Mouse (Mus musculus) left cerebral cortex, postnatal 25 days (tissue): Measurements from ENCODE around the gene Cd37. TPM values are rescaled to one million over a fixed set of nuclear protein-coding genes. Genes with fewer than 3 reads are reported as not detected.

Experiments used
- DNase-seq, 2 experiments: peaks; one replicate each; pipeline ENCODE4 v3.0.0; 2022; ENCODE audit warnings: low spot score in 2 of 2, mixed read lengths in 1 of 2
- intact Hi-C: fragments of 180-260 bp; cut with DNase I; formaldehyde crosslinking; loops from one replicate; pipeline ENCODE4 v1.15.1; 2025
- total RNA-seq, 2 experiments: library from RNA; stranded (reverse); gene quantifications; 2 replicates each; pipeline ENCODE4 v1.2.3; 2021

Cd37 gene
- total RNA-seq: 1 to 10 TPM; 2.5 to 4.4 TPM

GRCm38 (mm10) chr7:45238723-45239496 lies at the start of gene Cd37:
Gene Cd37 (minus strand): TSS chr7:45239115.
- DNase-seq: no peak
- intact Hi-C loops: no loop called here

DNA sequence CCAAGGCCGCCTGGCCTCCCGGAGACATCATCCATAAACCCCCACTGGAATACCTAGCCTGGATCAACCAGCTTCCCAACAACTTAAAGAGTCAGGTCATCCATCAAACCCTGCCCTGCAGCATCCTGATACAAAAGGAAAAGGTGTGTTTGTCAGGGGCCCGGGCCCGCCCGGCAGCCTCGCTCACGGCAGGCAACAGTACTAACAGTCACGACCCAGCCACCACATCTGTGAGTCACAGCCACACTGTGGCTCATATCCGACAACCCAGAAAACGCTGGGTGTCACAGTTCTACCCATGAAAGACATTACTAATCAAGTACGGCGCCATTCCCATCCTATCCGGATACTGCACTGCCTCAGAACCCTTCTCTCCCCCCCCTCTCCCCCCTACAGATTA lies 47.6 kb upstream of the Cd37 start:
- intact Hi-C loops: no loop called here
- no peak for DNase-seq

DNA sequence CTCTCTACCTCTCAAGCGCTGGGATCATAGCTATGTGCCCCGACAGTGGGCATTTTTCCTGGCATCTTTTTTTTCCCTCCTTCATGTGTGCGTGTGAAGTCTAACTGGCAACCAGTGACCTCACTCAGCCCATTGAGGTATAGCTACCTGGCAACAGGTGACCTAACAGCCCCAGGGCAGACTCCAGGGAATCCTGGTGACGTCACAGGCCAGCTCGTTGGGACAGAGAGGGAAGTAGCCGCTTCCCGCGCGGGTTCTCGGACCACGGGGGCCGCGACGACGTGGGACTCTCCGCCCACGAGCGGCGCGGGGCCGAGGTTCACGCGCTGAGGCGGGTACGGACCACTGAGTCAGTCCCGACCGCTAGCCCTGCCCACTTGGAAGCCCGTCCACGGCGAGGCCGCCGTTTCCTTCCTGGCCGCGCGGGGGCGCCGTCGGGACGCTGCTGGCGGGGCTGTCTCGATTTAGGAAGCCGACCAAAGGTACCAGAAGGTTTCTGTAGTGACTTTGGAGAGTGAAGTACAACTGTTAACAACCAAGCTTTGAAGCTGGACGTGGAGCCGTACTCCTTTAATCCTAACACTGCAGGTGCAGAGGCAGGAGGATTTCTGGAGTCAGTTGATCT lies 38.3 kb upstream of the Cd37 start, which contains the start of gene Slc6a21:
Gene Slc6a21 (plus strand): TSS at position 378 of the 625 bp plus-strand sequence.
- intact Hi-C loops: loop anchor here (1.0 kb wide), 1 partner anchor 44 kb away; no protein-coding TSS in a partner anchor
- peak; percentile 67 to 69 for DNase-seq

DNA sequence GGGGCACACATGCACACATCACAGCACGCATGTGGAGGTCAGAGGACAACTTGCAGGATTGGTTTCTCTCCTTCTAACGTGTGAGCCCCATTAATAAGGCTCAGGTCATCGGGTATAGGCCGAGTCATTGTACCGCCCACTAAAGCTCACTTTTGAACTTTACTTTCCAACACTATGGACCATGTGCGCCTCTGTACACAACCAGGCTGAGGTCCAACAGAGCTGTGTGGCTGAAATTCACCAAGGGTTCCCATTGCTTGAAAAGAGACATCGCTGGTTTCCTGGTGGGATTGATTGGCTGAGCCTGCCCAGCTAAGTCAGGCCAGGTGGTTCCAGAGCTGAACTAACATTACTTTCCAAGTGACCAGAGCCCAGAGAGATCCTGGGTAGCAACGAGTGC lies 34.8 kb upstream of the Cd37 start:
- no peak for DNase-seq
- intact Hi-C loops: no loop called here

GRCm38 (mm10) chr7:45272786-45273412 lies 34.0 kb upstream of the Cd37 start:
- intact Hi-C loops: no loop called here
- DNase-seq: no peak

- intact Hi-C loops: no loop called here
- DNase-seq: no peak
These were observed 26.6 kb upstream of the Cd37 start for GRCm38 (mm10) chr7:45265518-45265917.

DNA sequence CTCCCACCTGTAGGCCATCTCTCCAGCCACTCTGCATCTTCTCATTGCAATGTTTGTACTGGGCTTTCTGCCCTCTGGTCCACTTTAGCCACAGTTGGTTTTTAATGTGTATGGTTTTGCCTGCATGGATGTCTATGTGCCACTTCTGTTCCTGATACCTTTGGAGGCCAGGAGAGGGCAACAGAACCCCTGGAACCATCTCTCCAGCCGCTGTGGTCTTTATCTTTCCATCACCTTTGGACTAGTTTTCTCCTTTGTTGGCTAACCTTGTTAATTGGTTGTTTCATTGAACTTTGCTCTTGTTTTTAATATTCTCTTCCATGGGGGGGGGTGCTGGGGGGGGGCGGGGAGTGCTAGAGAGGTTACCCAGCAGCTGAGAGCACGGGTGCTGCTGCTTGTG lies 25.4 kb upstream of the Cd37 start:
- intact Hi-C loops: no loop called here

DNA sequence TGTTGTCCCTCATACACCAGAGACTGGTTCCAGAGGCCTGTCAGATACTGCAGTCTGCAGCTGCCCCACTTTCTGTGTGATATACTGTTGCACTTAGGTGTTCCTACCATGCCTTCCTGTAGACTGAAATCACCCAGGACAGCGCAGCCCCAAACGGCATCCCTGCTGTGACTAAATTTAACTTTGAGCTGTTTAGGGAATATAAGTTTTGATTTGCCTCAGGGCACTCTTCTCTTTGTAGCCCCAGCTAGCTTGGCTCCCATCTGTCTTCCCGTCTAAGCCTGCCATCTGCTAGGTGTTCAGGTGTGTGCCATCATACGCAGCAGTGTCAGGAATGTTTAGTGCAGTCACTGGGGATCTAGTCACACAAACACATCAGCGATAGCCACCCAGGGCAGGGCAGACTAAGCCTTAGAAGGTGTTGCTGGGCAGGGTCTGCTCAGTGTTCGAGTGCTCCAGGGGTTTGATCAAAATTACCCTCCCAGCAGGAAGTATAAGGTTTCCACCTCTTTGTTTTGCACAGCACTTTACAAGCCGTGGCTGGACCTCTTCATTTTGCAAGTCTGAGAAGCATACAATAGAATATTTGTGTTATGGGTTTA lies 24.2 kb upstream of the Cd37 start:
- peak; percentile 24 to 44 for DNase-seq
- intact Hi-C loops: no loop called here

More for the DNA sequence above, 25.4 kb upstream of the Cd37 start:
- no peak for DNase-seq

GRCm38 (mm10) chr7:45262266-45262665 lies 23.4 kb upstream of the Cd37 start:
- no peak for DNase-seq
- intact Hi-C loops: no loop called here

GRCm38 (mm10) chr7:45259281-45259680 lies 20.4 kb upstream of the Cd37 start:
- intact Hi-C loops: no loop called here
- no peak for DNase-seq

GRCm38 (mm10) chr7:45257063-45257840 lies 18.3 kb upstream of the Cd37 start:
- peak in 1 of 2 experiments; percentile 80 for DNase-seq
- intact Hi-C loops: loop anchor here (2.0 kb wide), 1 partner anchor 22 kb away; no protein-coding TSS in a partner anchor

DNA sequence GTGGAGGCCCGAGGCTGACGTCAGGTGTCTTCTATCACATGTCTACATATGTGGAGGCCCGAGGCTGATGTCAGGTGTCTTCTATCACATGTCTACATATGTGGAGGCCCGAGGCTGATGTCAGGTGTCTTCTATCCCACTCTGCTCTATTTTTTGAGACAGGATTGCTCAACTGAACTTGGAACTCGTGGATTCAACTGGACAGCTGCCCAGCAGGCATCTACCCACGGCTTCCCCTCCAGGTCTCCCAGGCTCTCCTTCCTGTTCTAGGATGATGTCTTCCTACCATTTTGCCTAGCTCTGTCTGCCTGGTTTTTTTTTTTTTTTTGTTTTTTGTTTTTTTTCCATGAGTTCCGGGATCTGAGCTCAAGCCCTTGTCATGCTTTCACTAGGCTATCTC lies 16.9 kb upstream of the Cd37 start:
- DNase-seq: peak in 1 of 2 experiments; percentile 45
- intact Hi-C loops: loop anchor here (2.0 kb wide), 1 partner anchor 21 kb away; no protein-coding TSS in a partner anchor

DNA sequence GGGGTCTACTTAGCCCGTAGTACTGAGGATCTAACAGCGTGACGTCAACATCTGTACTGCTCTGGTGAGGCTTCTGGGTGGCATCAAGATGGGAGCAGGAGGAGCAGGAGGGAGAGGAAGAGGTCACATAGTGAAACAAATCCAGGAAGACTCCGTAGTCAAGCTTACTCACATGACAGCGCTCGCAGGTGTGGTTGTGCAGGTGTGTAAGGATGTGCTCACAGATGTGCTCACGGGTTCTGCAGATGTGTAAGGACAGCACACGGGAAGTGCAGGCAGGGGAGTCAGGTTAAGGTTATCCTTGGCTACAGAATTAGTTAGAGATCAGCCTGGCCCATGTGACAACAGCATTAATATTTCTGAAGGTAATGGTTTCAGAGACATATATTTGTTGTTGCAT lies 14.9 kb upstream of the Cd37 start:
- intact Hi-C loops: no loop called here
- DNase-seq: no peak

GRCm38 (mm10) chr7:45247666-45248065 lies 8.8 kb upstream of the Cd37 start:
- intact Hi-C loops: no loop called here
- DNase-seq: no peak

DNA sequence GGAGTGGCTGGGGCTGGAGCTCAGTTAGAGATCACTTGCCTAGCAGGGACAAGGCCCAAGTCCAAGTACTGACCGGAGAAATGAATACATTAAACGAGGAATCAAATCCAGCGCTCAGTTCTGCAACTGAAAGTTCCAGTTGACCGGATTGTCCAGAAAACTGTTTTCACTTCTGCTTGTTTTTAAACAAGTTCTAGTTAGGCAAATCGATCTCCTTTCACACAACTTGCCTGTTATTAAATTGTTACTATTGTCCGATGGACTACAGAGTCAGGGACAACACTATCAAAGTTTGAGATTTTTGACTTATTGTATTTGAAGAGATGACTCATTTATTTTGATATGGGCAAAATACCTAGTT lies 2.5 kb upstream of the Cd37 start:
- intact Hi-C loops: no loop called here
- DNase-seq: no peak

GRCm38 (mm10) chr7:45240633-45241388 lies 1.9 kb upstream of the Cd37 start, which contains the start of gene Slc6a16:
Gene Slc6a16 (plus strand): TSS chr7:45241085.
- peak; percentile 56 to 68 for DNase-seq
- intact Hi-C loops: no loop called here

GRCm38 (mm10) chr7:45240109-45240508 lies 1.2 kb upstream of the Cd37 start:
- intact Hi-C loops: no loop called here
- DNase-seq: no peak

DNA sequence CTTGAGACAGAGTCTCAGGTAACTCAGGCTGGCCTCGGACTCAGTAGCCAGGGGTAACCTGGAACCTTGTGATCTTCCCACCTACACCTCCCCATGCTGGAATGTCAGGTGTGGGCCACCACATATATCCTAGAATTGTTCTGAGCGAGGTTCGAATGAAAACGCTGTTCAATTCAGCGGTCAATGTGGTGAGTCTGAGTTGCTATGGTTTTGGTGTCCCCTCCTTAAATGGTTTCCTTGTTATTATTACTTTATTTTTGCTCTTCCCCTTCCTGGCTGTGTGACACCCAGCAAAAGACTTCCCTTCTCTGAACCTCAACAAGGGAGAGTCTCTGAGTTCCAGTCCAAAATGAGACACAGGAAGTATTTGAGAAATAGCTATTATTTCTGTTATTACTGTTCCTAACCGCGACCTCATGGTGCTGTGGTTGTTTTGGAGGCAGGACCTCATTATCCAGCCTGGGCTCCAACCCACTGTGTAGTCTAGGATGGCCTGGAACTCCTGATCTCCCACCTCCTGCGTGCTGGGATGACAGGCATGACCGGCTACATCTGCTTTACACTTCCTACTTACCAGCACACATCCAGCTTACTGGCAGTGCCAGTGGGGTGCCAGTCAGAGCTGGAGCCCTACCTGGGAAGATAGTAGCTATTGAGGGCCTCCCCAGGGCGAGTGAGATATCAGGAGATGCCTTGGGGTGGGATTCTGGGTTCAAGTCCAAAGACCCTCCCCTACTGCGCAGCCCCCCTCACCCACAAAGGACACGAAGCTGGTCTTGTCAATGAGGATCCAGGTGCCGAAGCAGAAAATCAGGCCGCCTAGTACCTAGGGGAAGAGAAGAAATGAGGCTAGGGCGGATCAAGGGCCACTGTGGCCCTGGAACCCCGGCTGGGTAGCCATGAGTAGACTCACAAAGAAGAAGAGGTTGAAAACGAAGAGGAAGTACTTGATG lies 892 bp downstream of the Cd37 start:
- DNase-seq: no peak
- intact Hi-C loops: no loop called here
